Mouse (Mus musculus): ENCODE results near the gene Mcf2l.

Mcf2l gene

GRCm38 (mm10) chr8:12874194-12874791, 687 bp downstream of the Mcf2l start:
- CTCF ChIA-PET = no interaction called here

GRCm38 (mm10) chr8:12874971-12875370, 1.4 kb downstream of the Mcf2l start:
- CTCF ChIA-PET = no interaction called here

GRCm38 (mm10) chr8:12877126-12877525, 3.5 kb downstream of the Mcf2l start:
- CTCF ChIA-PET = no interaction called here

GRCm38 (mm10) chr8:12880163-12880562, 6.6 kb downstream of the Mcf2l start:
- CTCF ChIA-PET = no interaction called here

- CTCF ChIA-PET = no interaction called here
Observed at GRCm38 (mm10) chr8:12883051-12884004, 9.7 kb downstream of the Mcf2l start.

GRCm38 (mm10) chr8:12887772-12888435, 14.3 kb downstream of the Mcf2l start:
- CTCF ChIA-PET = no interaction called here

- CTCF ChIA-PET = no interaction called here
Observed at GRCm38 (mm10) chr8:12889046-12889598, 15.5 kb downstream of the Mcf2l start.

GRCm38 (mm10) chr8:12892882-12893446, 19.4 kb downstream of the Mcf2l start:
- CTCF ChIA-PET = no interaction called here

GRCm38 (mm10) chr8:12893797-12894578, 20.4 kb downstream of the Mcf2l start:
- CTCF ChIA-PET = no interaction called here

GRCm38 (mm10) chr8:12894783-12895534, 21.4 kb downstream of the Mcf2l start:
- CTCF ChIA-PET = no interaction called here

- CTCF ChIA-PET = no interaction called here
Observed at GRCm38 (mm10) chr8:12895535-12896150, 22.0 kb downstream of the Mcf2l start.

GRCm38 (mm10) chr8:12896494-12897373, 23.1 kb downstream of the Mcf2l start:
- CTCF ChIA-PET = no interaction called here

- CTCF ChIA-PET = no interaction called here
Observed at GRCm38 (mm10) chr8:12897815-12898214, 24.2 kb downstream of the Mcf2l start.

- CTCF ChIA-PET = no interaction called here
Observed at GRCm38 (mm10) chr8:12903790-12904415, 30.3 kb downstream of the Mcf2l start.

- CTCF ChIA-PET = no interaction called here
Observed at GRCm38 (mm10) chr8:12905122-12905521, 31.5 kb downstream of the Mcf2l start.

- CTCF ChIA-PET = no interaction called here
Observed at GRCm38 (mm10) chr8:12905599-12906321, 32.2 kb downstream of the Mcf2l start.

- CTCF ChIA-PET = no interaction called here
Observed at GRCm38 (mm10) chr8:12906597-12906996, 33.0 kb downstream of the Mcf2l start.

- CTCF ChIA-PET = no interaction called here
Observed at GRCm38 (mm10) chr8:12907730-12908129, 34.1 kb downstream of the Mcf2l start.
